Mouse (Mus musculus) embryonic facial prominence, embryonic 13.5 days (tissue): ENCODE measurements at regions not wholly inside any gene's neighbourhood (a gene's known extent, or its start where the extent isn't known, plus 50 kb on each side); places are given as distances from the start of the nearest gene placed in this dataset. TPM values are rescaled to one million over a fixed set of nuclear protein-coding genes. Genes with fewer than 3 reads are reported as not detected.

Experiments used
- ATAC-seq: fragments of 200-750 bp; cut with Nextera tagmentation; 2 replicates; pipeline ENCODE4 v1.8.0; 2017; ENCODE audit warnings: low read depth; ENCODE audit not compliant: insufficient number of reproducible peaks, insufficient read depth, low FRiP score, low TSS enrichment
- H3K27ac ChIP-seq: fragments of 300-500 bp; sonication (generic); 2 replicates; pipeline ENCODE4 v1.5.1; 2015; ENCODE audit warnings: moderate library complexity, mild to moderate bottlenecking, inconsistent platforms
- H3K27me3 ChIP-seq: fragments of 300-500 bp; sonication (generic); 2 replicates; pipeline ENCODE4 v1.6.1; 2015; ENCODE audit warnings: mild to moderate bottlenecking, inconsistent platforms
- H3K36me3 ChIP-seq: fragments of 300-500 bp; sonication (generic); 2 replicates; pipeline ENCODE4 v1.6.1; 2015; ENCODE audit warnings: mild to moderate bottlenecking, inconsistent platforms
- H3K4me1 ChIP-seq: fragments of 300-500 bp; sonication (generic); 2 replicates; pipeline ENCODE4 v1.6.1; 2015; ENCODE audit warnings: inconsistent platforms
- H3K4me2 ChIP-seq: fragments of 300-500 bp; sonication (generic); 2 replicates; pipeline ENCODE4 v1.6.1; 2015; ENCODE audit warnings: moderate library complexity, mild to moderate bottlenecking, inconsistent platforms
- H3K4me3 ChIP-seq: fragments of 300-500 bp; sonication (generic); 2 replicates; pipeline ENCODE4 v1.5.1; 2015; ENCODE audit warnings: mild to moderate bottlenecking, inconsistent platforms
- H3K9ac ChIP-seq: fragments of 300-500 bp; sonication (generic); 2 replicates; pipeline ENCODE4 v1.6.1; 2015; ENCODE audit warnings: mild to moderate bottlenecking, inconsistent platforms
- H3K9me3 ChIP-seq: fragments of 300-500 bp; sonication (generic); 2 replicates; pipeline ENCODE4 v1.6.1; 2016; ENCODE audit warnings: inconsistent platforms
- WGBS: fragments of 180-500 bp; shearing (Covaris S2); methylation state at CpG from one replicate; pipeline ENCODE4 v1.1.7; 2015; ENCODE audit warnings: mixed read lengths; 5-methylcytosine and 5-hydroxymethylcytosine counted together
- microRNA-seq: library from miRNA; unstranded; fragments of <30 nt; microRNA quantifications from one replicate; pipeline ENCODE4, GENCODE M21; 2016

- WGBS: 71% methylated on average over 4 of the region's 4 CpGs
- Histone ChIP-seq H3K4me3 (no peak overlapping the region), H3K9me3 (no peaks in the 10 kb centered on the region), H3K36me3 (no peaks in the 10 kb centered on the region), H3K4me2 (no peak overlapping the region), H3K4me1 (no peaks in the 10 kb centered on the region), H3K9ac (no peak overlapping the region), H3K27ac (no peak overlapping the region), H3K27me3 (no peaks in the 10 kb centered on the region)
- no peak for ATAC-seq
These were observed 81.4 kb upstream of the Syt1 start for GRCm38 (mm10) chr10:109092219-109092618.

GRCm38 (mm10) chr10:109079773-109080172 lies 69.0 kb upstream of the Syt1 start:
- WGBS: 29% methylated on average over 7 of the region's 7 CpGs
- Histone ChIP-seq H3K4me3 (no peak overlapping the region), H3K4me2 (no peak overlapping the region), H3K9ac (no peak overlapping the region), H3K27ac (no peak overlapping the region), H3K9me3 (no peaks in the 10 kb centered on the region), H3K36me3 (no peaks in the 10 kb centered on the region), H3K4me1 (no peaks in the 10 kb centered on the region), H3K27me3 (no peaks in the 10 kb centered on the region)
- ATAC-seq: no peak

- no peak for ATAC-seq
These were observed 63.4 kb upstream of the Syt1 start for GRCm38 (mm10) chr10:109074218-109074617.

More at GRCm38 (mm10) chr10:109074218-109074617, 63.4 kb upstream of the Syt1 start:
- Histone ChIP-seq H3K9ac (no peak overlapping the region), H3K4me3 (no peak overlapping the region), H3K4me2 (no peak overlapping the region), H3K27me3 (no peaks in the 10 kb centered on the region), H3K9me3 (no peaks in the 10 kb centered on the region), H3K36me3 (no peaks in the 10 kb centered on the region), H3K27ac (no peak overlapping the region), H3K4me1 (no peaks in the 10 kb centered on the region)
- 73% methylated on average over 7 of the region's 7 CpGs for WGBS

Small RNA genes lying in the stretch of these regions (microRNA-seq; reads per million reads assigned to microRNA genes)
- gene Gm44495: not detected
